Mouse (Mus musculus): Measurements from ENCODE around the gene Gm20388.

Gm20388 gene

GRCm38 (mm10) chr8:124282878-124283630 lies 4372.4 kb downstream of the Gm20388 start:
- DNase-seq (ENCODE audit: low read depth, low spot score): no peak

DNA sequence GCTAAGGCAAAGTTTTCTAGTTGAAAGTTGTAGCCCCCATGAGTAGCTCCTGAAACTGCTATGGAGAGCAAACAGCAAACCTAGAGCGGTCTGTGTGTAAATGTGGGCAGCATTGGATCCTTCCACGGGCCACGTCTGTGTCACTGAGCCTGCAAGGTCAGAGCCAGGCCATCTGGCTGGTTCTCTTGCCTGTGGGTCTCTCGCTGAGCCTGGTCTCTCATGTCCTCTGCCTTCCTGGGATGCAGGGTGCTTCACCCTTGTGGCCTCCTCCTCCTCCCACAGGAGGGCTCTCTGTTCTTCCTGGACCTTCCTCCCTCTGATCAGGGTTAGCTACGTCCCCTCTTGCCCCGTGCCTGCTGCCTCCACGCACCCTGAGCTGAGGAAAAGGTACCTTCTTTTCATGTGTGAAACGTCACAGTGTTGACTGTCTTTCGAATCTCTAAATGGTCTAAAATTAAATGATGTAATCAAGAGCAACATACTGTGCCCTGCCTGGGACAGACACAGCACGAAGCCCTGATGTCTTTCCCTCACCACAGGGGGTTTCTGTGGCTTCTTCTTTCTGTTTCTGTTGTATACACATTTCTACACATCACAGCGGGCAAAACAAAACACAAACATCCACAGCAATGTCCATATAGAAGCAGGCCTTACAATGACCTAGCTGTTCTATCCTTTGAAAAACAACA lies 4373.1 kb downstream of the Gm20388 start:
- DNase-seq (ENCODE audit: low read depth, low spot score): no peak

- DNase-seq (ENCODE audit: low read depth, low spot score): no peak
Observed at GRCm38 (mm10) chr8:124284333-124284711, 4373.7 kb downstream of the Gm20388 start.

- DNase-seq (ENCODE audit: low read depth, low spot score): no peak
Observed at GRCm38 (mm10) chr8:124284984-124285576, 4374.4 kb downstream of the Gm20388 start.

- DNase-seq (ENCODE audit: low read depth, low spot score): no peak
Observed at GRCm38 (mm10) chr8:124286461-124287124, 4376.0 kb downstream of the Gm20388 start.

DNA sequence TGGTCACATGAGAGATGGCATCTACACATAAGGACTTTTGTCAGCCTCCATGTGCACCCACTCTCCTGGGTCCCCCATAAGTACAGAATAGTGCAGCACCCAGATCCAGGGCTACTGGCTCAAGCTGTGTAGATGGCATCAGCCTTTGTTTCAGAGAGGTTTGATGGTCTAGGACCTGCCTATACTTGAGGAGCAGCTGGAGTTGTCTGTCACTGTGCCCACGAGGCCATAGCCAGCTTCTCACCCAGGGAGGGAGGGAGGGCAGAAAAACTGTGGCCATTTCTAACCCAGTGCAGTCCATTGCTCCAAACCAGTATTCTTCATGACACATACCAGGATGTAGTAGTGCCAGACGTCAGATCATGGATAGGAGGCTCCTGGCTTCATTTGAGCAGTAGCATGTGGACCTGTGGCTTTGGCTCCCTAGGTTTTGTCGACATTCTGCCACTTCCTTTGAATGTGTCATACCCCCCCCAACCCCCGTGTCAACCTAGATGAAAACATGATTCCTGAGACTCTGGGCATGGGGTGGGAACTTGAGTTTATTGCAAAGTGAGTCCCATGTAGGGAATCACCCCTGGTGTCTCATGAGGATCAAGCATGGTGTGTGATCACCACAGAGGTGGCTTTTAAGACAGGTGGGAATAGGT lies 4377.7 kb downstream of the Gm20388 start:
- no peak for DNase-seq (ENCODE audit: low read depth, low spot score)

DNA sequence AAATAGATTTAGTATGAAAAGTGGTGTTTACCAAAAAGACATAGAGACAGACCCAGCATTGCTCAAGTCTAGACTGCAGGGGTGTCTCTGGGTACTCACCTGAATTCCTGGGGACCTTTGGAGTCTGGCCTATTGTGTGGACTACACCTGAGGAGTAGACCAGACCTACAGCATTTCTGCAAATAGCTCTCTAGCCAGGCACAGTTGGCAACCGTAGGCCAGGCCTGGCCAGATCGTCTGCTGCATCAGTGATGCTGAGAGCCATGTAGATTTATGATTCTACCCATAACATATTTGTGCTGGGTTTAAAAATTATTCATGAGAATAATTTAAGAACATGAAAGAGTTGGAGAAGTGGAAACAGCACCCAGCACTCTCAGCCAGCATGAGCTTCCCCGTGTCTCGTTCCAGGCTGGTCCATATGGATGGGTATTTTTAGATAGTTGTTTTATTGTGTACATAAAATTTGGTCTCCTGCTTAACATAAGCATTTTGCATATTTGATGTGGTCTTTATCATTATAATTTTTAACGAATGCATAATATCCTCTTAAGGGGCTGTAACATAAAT lies 4378.9 kb downstream of the Gm20388 start:
- no peak for DNase-seq (ENCODE audit: low read depth, low spot score)

DNA sequence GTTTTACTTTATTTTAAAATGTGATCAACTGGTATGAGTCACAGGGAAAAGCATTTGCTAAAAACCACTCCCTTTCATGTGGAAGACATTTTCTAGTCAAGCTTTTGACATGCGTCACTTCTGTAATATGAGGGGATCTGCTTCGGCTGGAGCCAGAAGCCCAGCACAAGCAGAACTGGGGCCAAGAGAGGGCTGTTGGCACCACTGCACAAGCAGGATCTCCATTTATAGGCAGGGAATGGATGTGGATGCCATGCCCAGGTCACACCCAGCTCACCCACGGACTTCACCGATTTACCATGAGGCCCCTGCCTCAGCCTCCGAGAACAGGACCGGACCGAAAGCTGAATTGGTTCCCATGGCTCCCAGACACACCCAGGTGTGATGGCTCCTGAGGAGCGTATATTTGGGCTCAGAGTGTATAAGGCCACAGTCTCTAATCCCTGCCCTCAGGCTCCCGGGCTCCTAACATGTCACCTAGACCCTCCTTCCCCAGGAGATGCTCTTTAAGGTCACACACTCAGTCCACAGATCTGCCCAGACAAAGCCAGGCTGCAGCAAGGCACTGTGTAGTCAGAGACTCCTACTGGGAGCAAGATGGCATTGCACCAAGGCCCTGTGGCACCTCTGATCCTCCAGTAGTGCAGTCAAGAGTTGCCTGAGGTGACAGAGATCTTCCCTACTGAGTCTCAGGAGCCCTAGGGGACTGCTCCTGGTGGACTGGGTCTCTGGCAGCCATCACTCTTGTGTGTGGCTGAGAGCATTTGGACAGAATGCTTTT lies 4380.5 kb downstream of the Gm20388 start:
- DNase-seq (ENCODE audit: low read depth, low spot score): no peak

- no peak for DNase-seq (ENCODE audit: low read depth, low spot score)
Observed at GRCm38 (mm10) chr8:124291693-124292092, 4381.1 kb downstream of the Gm20388 start.

GRCm38 (mm10) chr8:124292965-124293364 lies 4382.3 kb downstream of the Gm20388 start:
- DNase-seq (ENCODE audit: low read depth, low spot score): no peak

GRCm38 (mm10) chr8:124294425-124294824 lies 4383.8 kb downstream of the Gm20388 start:
- DNase-seq (ENCODE audit: low read depth, low spot score): no peak

DNA sequence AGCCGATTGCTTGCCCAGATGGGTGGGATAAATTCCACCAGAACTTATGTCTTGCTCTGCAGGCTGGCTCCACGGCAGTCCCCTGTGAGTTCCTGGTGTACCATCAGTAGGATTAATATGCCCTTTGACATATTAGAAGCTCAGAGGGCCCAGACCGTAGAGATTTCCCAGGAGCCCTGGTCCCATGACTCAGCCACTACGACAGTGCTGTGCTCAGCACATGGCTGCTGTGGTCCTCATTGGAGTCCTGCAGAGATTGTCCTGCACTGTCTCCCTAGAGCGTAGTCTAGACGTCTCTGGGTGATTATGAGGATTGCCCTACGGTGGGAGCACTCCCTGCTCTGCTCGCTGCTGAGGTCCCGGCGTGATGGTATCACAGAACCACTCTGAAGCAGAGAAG lies 4384.3 kb downstream of the Gm20388 start:
- no peak for DNase-seq (ENCODE audit: low read depth, low spot score)

GRCm38 (mm10) chr8:124295357-124295756 lies 4384.7 kb downstream of the Gm20388 start:
- DNase-seq (ENCODE audit: low read depth, low spot score): no peak

DNA sequence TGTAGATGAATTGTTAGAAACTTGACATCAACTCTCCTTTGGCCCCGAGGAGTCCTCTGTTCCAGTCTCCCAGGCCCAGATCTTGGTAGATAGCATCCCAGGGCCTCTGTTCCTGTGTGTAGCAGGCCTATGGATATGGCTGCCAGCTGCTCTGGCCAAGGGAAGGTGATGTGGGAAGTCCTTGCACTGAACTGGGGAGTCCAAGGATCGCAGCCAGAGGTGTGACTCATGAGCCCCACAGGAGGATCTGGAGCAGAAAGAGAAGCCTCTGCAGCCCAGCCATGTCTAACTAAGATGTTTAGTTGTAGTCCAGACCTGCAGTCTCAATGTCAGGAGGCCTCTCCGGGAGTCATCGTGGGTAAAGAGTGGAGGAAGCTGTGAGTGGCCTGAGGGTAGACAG lies 4390.9 kb downstream of the Gm20388 start:
- no peak for DNase-seq (ENCODE audit: low read depth, low spot score)

DNA sequence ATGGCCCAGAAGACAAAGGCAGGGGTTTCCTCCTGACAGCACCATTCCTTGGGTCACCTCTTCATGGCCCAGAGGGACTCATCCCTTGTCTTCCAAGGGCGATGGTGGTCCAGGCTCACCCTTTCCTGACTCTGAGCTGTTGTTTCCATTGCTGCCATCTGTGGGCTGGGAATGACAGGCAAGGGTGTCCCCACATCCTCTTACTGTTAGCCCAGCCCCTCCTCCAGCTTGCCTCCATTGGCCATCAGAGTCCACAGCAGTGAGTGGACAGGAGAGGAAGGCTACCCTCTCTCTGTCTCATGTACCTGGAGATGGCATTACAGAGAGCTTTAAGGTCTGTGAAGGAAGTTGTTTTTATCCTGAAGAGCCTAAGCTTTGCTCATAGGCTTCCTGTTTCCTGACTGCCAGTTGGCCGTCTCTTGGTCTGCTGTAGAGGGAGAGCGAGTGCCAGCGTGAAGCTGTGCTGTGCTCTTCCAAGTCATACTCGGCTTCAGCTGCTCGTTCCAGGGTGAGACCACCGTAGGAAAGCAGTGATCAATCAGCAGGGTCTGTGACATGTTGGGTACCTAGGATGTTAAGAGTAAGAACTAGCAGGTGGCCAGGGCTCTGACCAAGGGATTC lies 4391.4 kb downstream of the Gm20388 start:
- DNase-seq (ENCODE audit: low read depth, low spot score): no peak

- no peak for DNase-seq (ENCODE audit: low read depth, low spot score)
Observed at GRCm38 (mm10) chr8:124303211-124303902, 4392.7 kb downstream of the Gm20388 start.

DNA sequence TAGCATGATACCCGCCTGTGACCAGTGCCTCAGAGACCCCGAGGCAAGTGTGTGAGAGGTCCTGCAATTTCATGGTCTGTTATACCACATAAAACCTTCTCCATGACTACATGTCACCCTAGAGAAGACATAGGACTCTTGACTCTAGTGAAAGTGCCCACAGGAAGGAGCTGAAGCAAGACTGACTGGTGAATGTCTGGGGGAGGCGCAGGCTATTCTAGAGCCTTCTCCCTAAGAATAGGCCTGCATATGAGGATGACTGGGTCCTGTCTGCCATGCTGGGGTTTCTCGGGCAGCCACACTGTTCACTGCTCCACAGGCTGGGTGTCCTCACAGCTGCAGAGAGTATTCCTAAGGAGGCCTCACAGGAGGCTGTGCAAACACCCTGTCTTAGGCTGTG lies 4393.5 kb downstream of the Gm20388 start:
- no peak for DNase-seq (ENCODE audit: low read depth, low spot score)

DNA sequence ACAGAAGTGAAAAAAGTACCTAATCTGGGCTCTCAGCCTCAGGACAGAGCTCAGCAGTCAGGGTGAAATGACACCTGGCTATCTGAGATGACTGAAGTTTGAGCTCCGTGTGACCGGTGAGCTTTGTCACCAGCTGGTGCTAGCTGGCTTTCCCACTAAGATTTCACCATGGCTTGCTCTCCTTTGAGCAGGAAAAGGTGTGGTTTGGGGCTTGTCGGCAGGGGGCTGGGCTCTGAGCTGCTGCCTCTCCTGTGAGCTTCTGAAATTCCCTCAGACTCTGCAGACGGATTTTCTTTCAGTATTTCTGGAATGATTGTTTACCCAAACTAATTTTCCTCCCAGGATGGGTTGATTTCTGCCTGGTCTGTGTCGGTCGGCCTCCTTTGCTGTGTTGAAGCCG lies 4395.9 kb downstream of the Gm20388 start:
- no peak for DNase-seq (ENCODE audit: low read depth, low spot score)

- no peak for DNase-seq (ENCODE audit: low read depth, low spot score)
Observed at GRCm38 (mm10) chr8:124307700-124308099, 4397.1 kb downstream of the Gm20388 start.

GRCm38 (mm10) chr8:124310509-124310908 lies 4399.9 kb downstream of the Gm20388 start:
- DNase-seq (ENCODE audit: low read depth, low spot score): no peak

Measured in c-Kit-negative CD71-positive TER-119-positive erythroid progenitor cells, embryonic 14.5 days (primary cell).